Mouse (Mus musculus) ES-Bruce4 (cell line): ENCODE results near the gene Dand5. TPM values are rescaled to one million over a fixed set of nuclear protein-coding genes. Genes with fewer than 3 reads are reported as not detected.
"Not testable (repeated sequence)": the region's sequence is repeated elsewhere in the genome, so short reads cannot be mapped to it uniquely, and the experiment has no call there.

Experiments used
- H3K27ac ChIP-seq: 2 replicates; pipeline ENCODE4 v1.5.1; 2012; ENCODE audit warnings: low read length, inconsistent platforms; ENCODE audit not compliant: insufficient read depth
- H3K27me3 ChIP-seq: 2 replicates; pipeline ENCODE4 v1.6.1; 2012; ENCODE audit warnings: mild to moderate bottlenecking, low read length, inconsistent platforms; ENCODE audit not compliant: control insufficient read depth, poor library complexity, insufficient read depth, severe bottlenecking
- H3K36me3 ChIP-seq: 2 replicates; pipeline ENCODE4 v1.6.1; 2012; ENCODE audit warnings: inconsistent platforms, mild to moderate bottlenecking, low read length, moderate library complexity; ENCODE audit not compliant: control insufficient read depth, poor library complexity, insufficient read depth, severe bottlenecking
- H3K4me1 ChIP-seq: one replicate; pipeline ENCODE4 v1.8.1; 2011; ENCODE audit warnings: low read length; ENCODE audit not compliant: control insufficient read depth, insufficient read depth
- H3K4me3 ChIP-seq: 2 replicates; pipeline ENCODE4 v1.5.1; 2011; ENCODE audit warnings: low read depth, mild to moderate bottlenecking, low read length
- H3K9ac ChIP-seq: 2 replicates; pipeline ENCODE4 v1.6.1; 2012; ENCODE audit warnings: low read depth, mild to moderate bottlenecking, inconsistent platforms; ENCODE audit not compliant: poor library complexity, severe bottlenecking
- H3K9me3 ChIP-seq: replicated peaks from 2 replicates; pipeline ENCODE4 v1.6.1; 2012; ENCODE audit warnings: mild to moderate bottlenecking, low read length, inconsistent platforms; ENCODE audit not compliant: control insufficient read depth, poor library complexity, insufficient read depth, severe bottlenecking
- CTCF ChIP-seq: IDR thresholded peaks from one replicate; pipeline ENCODE4 v1.8.1; 2011; ENCODE audit warnings: low read depth, low read length
- EP300 ChIP-seq: IDR thresholded peaks from 2 replicates; pipeline ENCODE4 v1.6.1; 2011; ENCODE audit warnings: low read depth, low read length; ENCODE audit not compliant: insufficient read depth
- POLR2A ChIP-seq: IDR thresholded peaks from one replicate; pipeline ENCODE4 v1.8.1; 2011; ENCODE audit warnings: low read length; ENCODE audit not compliant: insufficient read depth
- polyA plus RNA-seq: library from polyadenylated mRNA; stranded (reverse); fragments of >200 nt; gene quantifications from 2 replicates; pipeline ENCODE4 v1.2.4, GENCODE M21; 2011; ENCODE audit warnings: low read depth; ENCODE audit not compliant: missing spikeins, insufficient read depth, insufficient read length

The Dand5 gene
- polyA plus RNA-seq, 1 experiment: 2.5 TPM

GRCm38 (mm10) chr8:84832034-84832717 is 9.6 kb upstream of the Dand5 start:
- no peak for TF ChIP-seq CTCF
- TF ChIP-seq EP300: no peak
- peak; percentile 47 for TF ChIP-seq POLR2A
- Histone ChIP-seq H3K9me3 (no peaks in the 10 kb centered on the region), H3K4me3 (peak overlapping the region; percentile 77), H3K27me3 (no peaks in the 10 kb centered on the region), H3K36me3 (peaks cover 36% of the 10 kb centered on the region), H3K27ac (peak overlapping the region; percentile 92), H3K9ac (peak overlapping the region; percentile 91), H3K4me1 (peaks cover 1% of the 10 kb centered on the region)

GRCm38 (mm10) chr8:84831490-84831889 is 8.9 kb upstream of the Dand5 start, which contains the start of gene Gadd45gip1:
Gadd45gip1 (plus strand) TSS chr8:84831522.
- TF ChIP-seq POLR2A: no peak
- peak; percentile 8 for TF ChIP-seq CTCF
- TF ChIP-seq EP300: no peak
- Histone ChIP-seq H3K4me3 (peak within 1 kb of the TSS; percentile 77), H3K4me1 (peaks cover 1% of the 10 kb centered on the region), H3K27me3 (no peaks in the 10 kb centered on the region), H3K27ac (peak within 1 kb of the TSS; percentile 92), H3K9ac (peak within 1 kb of the TSS; percentile 91), H3K36me3 (peaks cover 30% of the 10 kb centered on the region), H3K9me3 (no peaks in the 10 kb centered on the region)

DNA sequence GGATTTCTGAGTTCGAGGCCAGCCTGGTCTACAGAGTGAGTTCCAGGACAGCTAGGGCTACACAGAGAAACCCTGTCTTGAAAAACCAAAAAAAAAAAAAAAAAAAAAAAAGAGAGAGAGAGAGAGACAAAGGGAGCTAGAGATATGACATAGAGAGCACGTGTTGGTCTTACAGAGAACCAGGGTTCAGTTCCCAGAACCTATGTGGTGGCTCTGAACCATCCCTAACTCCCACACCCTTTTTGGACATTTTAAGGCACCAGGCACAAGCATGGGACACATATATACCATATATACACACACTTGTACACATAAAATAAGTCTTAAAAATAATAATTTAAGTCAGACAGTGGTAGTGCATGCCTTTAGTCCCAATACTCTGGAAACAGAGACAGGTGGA is 3.9 kb upstream of the Dand5 start:
- not testable (repeated sequence) for H3K36me3 ChIP-seq, H3K4me3 ChIP-seq, H3K27me3 ChIP-seq, H3K27ac ChIP-seq, H3K4me1 ChIP-seq, H3K9ac ChIP-seq, H3K9me3 ChIP-seq

GRCm38 (mm10) chr8:84825636-84826035 is 3.0 kb upstream of the Dand5 start:
- no peaks in the 10 kb centered on the region for H3K36me3 ChIP-seq
- H3K27ac ChIP-seq: peak overlapping the region; percentile 30; the same call in 1 of the 2 replicates
- no peaks in the 10 kb centered on the region for H3K27me3 ChIP-seq
- TF ChIP-seq CTCF (no peak), EP300 (no peak), POLR2A (no peak)
- no peak overlapping the region for H3K4me3 ChIP-seq
- no peaks in the 10 kb centered on the region for H3K9me3 ChIP-seq
- H3K9ac ChIP-seq: 0 out of 2 replicates have a peak overlapping the region, but pooled peaks have one; percentile 9
- no peaks in the 10 kb centered on the region for H3K4me1 ChIP-seq

- Histone ChIP-seq H3K9ac (0 out of 2 replicates have a peak overlapping the region, but pooled peaks have one; percentile 2), H3K9me3 (no peaks in the 10 kb centered on the region), H3K4me3 (no peak overlapping the region), H3K4me1 (no peaks in the 10 kb centered on the region), H3K27ac (no peak overlapping the region), H3K36me3 (no peaks in the 10 kb centered on the region), H3K27me3 (no peaks in the 10 kb centered on the region)
- TF ChIP-seq POLR2A (no peak), CTCF (peak; percentile 96), EP300 (peak; percentile 37; the same call in 1 of the 2 replicates)
Observed at GRCm38 (mm10) chr8:84823653-84824052, 1.0 kb upstream of the Dand5 start.

DNA sequence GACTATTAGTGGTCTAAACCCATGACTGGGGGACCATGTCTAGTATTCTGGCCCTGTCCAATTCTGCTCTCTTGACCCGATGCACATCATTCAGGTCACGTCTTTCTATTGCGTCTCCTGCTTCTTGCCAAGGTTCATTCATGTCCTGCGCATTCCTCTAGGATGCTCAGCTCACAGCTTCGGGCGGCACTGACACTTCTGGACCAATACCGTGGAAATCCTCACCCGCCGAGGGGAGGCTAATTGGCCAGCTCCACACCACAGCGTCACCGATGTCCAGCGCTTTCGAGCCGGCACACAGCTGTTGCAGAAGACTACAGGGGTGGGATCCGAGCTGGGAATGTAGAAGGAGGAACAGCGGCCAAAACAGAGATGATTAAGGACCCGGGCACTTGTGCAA is 6.5 kb downstream of the Dand5 start:
- Histone ChIP-seq H3K4me3 (peak overlapping the region; percentile 0; the same call in 1 of the 2 replicates), H3K36me3 (no peaks in the 10 kb centered on the region), H3K9ac (0 out of 2 replicates have a peak overlapping the region, but pooled peaks have one; percentile 4), H3K9me3 (no peaks in the 10 kb centered on the region), H3K4me1 (no peaks in the 10 kb centered on the region), H3K27ac (no peak overlapping the region), H3K27me3 (0 out of 2 replicates have a peak, but pooled peaks cover under 1% of the 10 kb centered on the region)
- no peak for TF ChIP-seq POLR2A
- TF ChIP-seq CTCF: no peak
- no peak for TF ChIP-seq EP300
